ENCODE assay signal across 10 mouse cellular contexts in genomic region chr2:70444141-70444540, GRCm38 (mm10). TPM values are rescaled to one million over a fixed set of nuclear protein-coding genes. Genes with fewer than 3 reads are reported as not detected.
DNase-seq lines count a peak whose midpoint lies in the region; ATAC-seq lines count a peak whose summit lies in the region.
"Had no signal": no experiment of that assay in that cellular context is flagged by ENCODE, and none has a peak within 500 bp of the region (broad histone marks: within the 10 kb centered on the region; RNA-seq: fewer than 3 reads in every experiment).

No protein-coding gene starts in this region.

- H3K27me3 ChIP-seq in embryonic facial prominence, embryonic 12.5 days = 0 out of 2 replicates have a peak, but pooled peaks cover 6% of the 10 kb centered on the region
- 0 out of 2 replicates have a peak, but pooled peaks cover 4% of the 10 kb centered on the region for H3K27me3 ChIP-seq in limb, embryonic 10.5 days (ENCODE audit: low read depth, poor library complexity, severe bottlenecking)

- peaks cover 14% of the 10 kb centered on the region for H3K4me1 ChIP-seq in embryonic facial prominence, embryonic 12.5 days
- H3K4me1 ChIP-seq in limb, embryonic 10.5 days = peaks cover 27% of the 10 kb centered on the region

- no peak overlapping the region for H3K9ac ChIP-seq in embryonic facial prominence, embryonic 12.5 days

- whole genome bisulfite sequencing in embryonic facial prominence, embryonic 12.5 days = 3% methylated on average over 7 of the region's 7 CpGs
- WGBS in limb, embryonic 10.5 days = 2% methylated on average over 7 of the region's 7 CpGs

- H3K4me3 ChIP-seq in embryonic facial prominence, embryonic 12.5 days = no peak overlapping the region
- H3K4me3 ChIP-seq in limb, embryonic 10.5 days = 0 out of 2 replicates have a peak overlapping the region, but pooled peaks have one; percentile 13

- intact Hi-C loops in left cerebral cortex, postnatal 10 days (cut with DNase I) = no loop called here

- H3K9me3 ChIP-seq in embryonic facial prominence, embryonic 12.5 days = no peaks in the 10 kb centered on the region
- no peaks in the 10 kb centered on the region for H3K9me3 ChIP-seq in limb, embryonic 10.5 days (replicated peaks)

- H3K27ac ChIP-seq in embryonic facial prominence, embryonic 12.5 days = no peak overlapping the region
- no peak overlapping the region for H3K27ac ChIP-seq in limb, embryonic 10.5 days

- ATAC-seq in embryonic facial prominence, embryonic 12.5 days (ENCODE audit: insufficient number of reproducible peaks, insufficient read depth, low FRiP score, low TSS enrichment) = no peak

- peak; percentile 4 for DNase-seq in Muller cell, postnatal 12 days (ENCODE audit: inconsistent ontology term)
- DNase-seq in brain, adult 2 months (ENCODE audit: low read depth, low spot score) = peak; percentile 80
- DNase-seq in limb, embryonic 10.5 days (ENCODE audit: low spot score) = peak; percentile 30
- DNase-seq in left cerebral cortex, postnatal 10 days (ENCODE audit: extremely low spot score in 1 of 2, low spot score in 2 of 2) = no peak
- DNase-seq in adrenal gland, adult 2 months = no peak
- no peak for DNase-seq in spleen, postnatal 36 days (ENCODE audit: low spot score in 2 of 2)
- DNase-seq in right cerebral cortex, adult 18-20 months = no peak
- DNase-seq: right cerebral cortex, postnatal 14 days had no signal

- no peaks in the 10 kb centered on the region for H3K36me3 ChIP-seq in embryonic facial prominence, embryonic 12.5 days
- no peaks in the 10 kb centered on the region for H3K36me3 ChIP-seq in limb, embryonic 10.5 days

- H3K4me2 ChIP-seq in embryonic facial prominence, embryonic 12.5 days (replicated peaks) = peak overlapping the region; percentile 38

RNA-seq across cellular contexts. Expression of gene Sp5, which starts 30.6 kb away (rescaled TPM):
- 6.5 and 7.8 TPM in 2 replicates for polyA plus RNA-seq in embryonic facial prominence, embryonic 12.5 days (2016; fragmentation: Nextera tagmentation; extraction: Ambion mirVana)
- 2.2 and 3.1 TPM in 2 replicates for polyA plus RNA-seq in limb, embryonic 10.5 days (2016; fragmentation: Nextera tagmentation; extraction: Ambion mirVana)
- 1 to 10 TPM in 1 of 2 experiments, under 1 TPM in 1; 0.69 to 1.2 TPM for total RNA-seq in left cerebral cortex, postnatal 10 days (2021)
- 1 to 10 TPM; 1.7 to 2.8 TPM for total RNA-seq in adrenal gland, adult 2 months (2021)
- polyA plus RNA-seq in adrenal gland, adult 2 months (2012; rRNA removed) = 15.6 and 17.6 TPM in 2 replicates
- total RNA-seq: gastrocnemius, adult 8-10 months had no signal

Comparison
In these comparisons a context has a peak if more than half of its experiments do, and no peak if none do; other contexts are left out.
1. DNase-seq: peak in Muller cell, postnatal 12 days (single experiment), brain, adult 2 months (single experiment) and limb, embryonic 10.5 days (single experiment); none in left cerebral cortex, postnatal 10 days (0 of 2), adrenal gland, adult 2 months (single experiment), spleen, postnatal 36 days (0 of 2) and right cerebral cortex, adult 18-20 months (single experiment).